Mouse (Mus musculus) CH12.LX (cell line): Measurements from ENCODE around the gene Cirbp. TPM values are rescaled to one million over a fixed set of nuclear protein-coding genes. Genes with fewer than 3 reads are reported as not detected.

Experiments
- DNase-seq: peaks from one replicate; pipeline ENCODE4 v3.0.0-alpha.2; 2013; ENCODE audit errors: extremely low read depth
- H3K27ac ChIP-seq: 2 replicates; pipeline ENCODE4 v1.5.1; 2012; ENCODE audit warnings: low read depth, mild to moderate bottlenecking, control low read depth, moderate library complexity; ENCODE audit not compliant: insufficient read depth
- H3K27me3 ChIP-seq: replicated peaks from 2 replicates; pipeline ENCODE3; 2012; ENCODE audit warnings: inconsistent platforms
- H3K36me3 ChIP-seq, 2 experiments: replicated peaks in 1 of 2; 2 replicates each; pipeline versions ENCODE3 to v1.6.1; 2012; ENCODE audit warnings: inconsistent platforms in 1 of 2, low read length in 1 of 2, mild to moderate bottlenecking in 1 of 2, mixed read lengths in 1 of 2, moderate library complexity in 1 of 2; ENCODE audit not compliant: control insufficient read depth in 1 of 2, insufficient read depth in 1 of 2
- H3K4me1 ChIP-seq, 2 experiments: 2 replicates each; pipeline ENCODE4 v1.6.1; 2012; ENCODE audit warnings: inconsistent platforms in 1 of 2, moderate library complexity in 1 of 2; ENCODE audit not compliant: insufficient read depth in 2 of 2, control insufficient read depth in 1 of 2
- H3K4me2 ChIP-seq: 2 replicates; pipeline ENCODE4 v1.6.1; 2012; ENCODE audit warnings: low read depth, mild to moderate bottlenecking, control low read depth; ENCODE audit not compliant: poor library complexity, insufficient read depth, severe bottlenecking
- H3K4me3 ChIP-seq, 3 experiments: fragments of 150-350 bp in 1 of 3; sonication (generic) in 1 of 3; replicated peaks in 1 of 3; 2 replicates each; pipeline versions ENCODE3 to v1.5.1; 2011 to 2012; ENCODE audit warnings: low read depth in 2 of 3, low read length in 2 of 3, mild to moderate bottlenecking in 2 of 3, moderate library complexity in 2 of 3, control low read depth in 1 of 3, improper control_type of control experiment in 1 of 3, inconsistent platforms in 1 of 3, mixed read lengths in 1 of 3; ENCODE audit not compliant: poor library complexity in 1 of 3
- H3K79me2 ChIP-seq: replicated peaks from 2 replicates; pipeline ENCODE4 v1.6.1; 2012; ENCODE audit warnings: mild to moderate bottlenecking, moderate library complexity; ENCODE audit not compliant: control insufficient read depth, poor library complexity, insufficient read depth, severe bottlenecking; ENCODE audit errors: extremely low read depth
- H3K9ac ChIP-seq: 2 replicates; pipeline ENCODE4 v1.6.1; 2012; ENCODE audit warnings: low read depth, mild to moderate bottlenecking, control low read depth, moderate library complexity; ENCODE audit not compliant: insufficient read depth
- H3K9me3 ChIP-seq: replicated peaks from 2 replicates; pipeline ENCODE3; 2012; ENCODE audit warnings: low read length, inconsistent platforms, mixed read lengths
- BHLHE40 ChIP-seq: IDR thresholded peaks from 2 replicates; pipeline ENCODE4 v1.6.1; 2011; ENCODE audit warnings: mild to moderate bottlenecking, low read depth, low read length, improper control_type of control experiment
- CHD1 ChIP-seq: IDR thresholded peaks from 2 replicates; pipeline ENCODE4 v1.6.1; 2012; ENCODE audit warnings: low read depth, low read length, improper control_type of control experiment, inconsistent platforms
- CHD2 ChIP-seq: IDR thresholded peaks from 2 replicates; pipeline ENCODE4 v1.6.1; 2011; ENCODE audit warnings: low read length, improper control_type of control experiment
- CTCF ChIP-seq, 2 experiments: IDR thresholded peaks in 1 of 2; conservative IDR thresholded peaks in 1 of 2; 2 replicates each; pipeline ENCODE4 v1.5.1; 2011 to 2012; ENCODE audit warnings: low read depth in 2 of 2, low read length in 2 of 2, improper control_type of control experiment in 1 of 2, inconsistent platforms in 1 of 2, mild to moderate bottlenecking in 1 of 2, moderate library complexity in 1 of 2
- E2F4 ChIP-seq: IDR thresholded peaks from 2 replicates; pipeline ENCODE4 v1.6.1; 2011; ENCODE audit warnings: low read depth, low read length, improper control_type of control experiment; ENCODE audit not compliant: insufficient replicate concordance
- ELF1 ChIP-seq: IDR thresholded peaks from 2 replicates; pipeline ENCODE4 v1.6.1; 2014; ENCODE audit warnings: low read depth, mild to moderate bottlenecking, inconsistent platforms, low read length, improper control_type of control experiment
- EP300 ChIP-seq: IDR thresholded peaks from 2 replicates; pipeline ENCODE4 v1.6.1; 2011; ENCODE audit warnings: low read length, improper control_type of control experiment
- ETS1 ChIP-seq: conservative IDR thresholded peaks from 2 replicates; pipeline ENCODE4 v1.6.1; 2012; ENCODE audit warnings: low read depth, mild to moderate bottlenecking, inconsistent platforms, low read length, improper control_type of control experiment, moderate library complexity
- GABPA ChIP-seq: IDR thresholded peaks from 2 replicates; pipeline ENCODE4 v1.6.1; 2012; ENCODE audit warnings: low read depth, low read length, improper control_type of control experiment, inconsistent platforms; ENCODE audit not compliant: insufficient replicate concordance
- HCFC1 ChIP-seq: IDR thresholded peaks from 2 replicates; pipeline ENCODE4 v1.6.1; 2012; ENCODE audit warnings: low read depth, mild to moderate bottlenecking, inconsistent platforms, low read length, improper control_type of control experiment
- IRF4 ChIP-seq: IDR thresholded peaks from 2 replicates; pipeline ENCODE4 v1.6.1; 2014; ENCODE audit warnings: low read depth, mild to moderate bottlenecking, inconsistent platforms, low read length, improper control_type of control experiment
- JUN ChIP-seq: IDR thresholded peaks from 2 replicates; pipeline ENCODE4 v1.6.1; 2011; ENCODE audit warnings: low read depth, mild to moderate bottlenecking, low read length, improper control_type of control experiment, moderate library complexity; ENCODE audit not compliant: insufficient read depth
- JUND ChIP-seq: conservative IDR thresholded peaks from 2 replicates; pipeline ENCODE4 v1.6.1; 2011; ENCODE audit warnings: low read depth, low read length, improper control_type of control experiment
- KAT2A ChIP-seq: IDR thresholded peaks from 2 replicates; pipeline ENCODE4 v1.6.1; 2012; ENCODE audit warnings: low read length, improper control_type of control experiment, inconsistent platforms; ENCODE audit not compliant: insufficient replicate concordance
- MAFK ChIP-seq: IDR thresholded peaks from 2 replicates; pipeline ENCODE4 v1.6.1; 2011; ENCODE audit warnings: low read length, improper control_type of control experiment; ENCODE audit not compliant: insufficient replicate concordance
- MAX ChIP-seq: IDR thresholded peaks from 2 replicates; pipeline ENCODE4 v1.6.1; 2011; ENCODE audit warnings: low read length, improper control_type of control experiment
- MAZ ChIP-seq: IDR thresholded peaks from 2 replicates; pipeline ENCODE4 v1.6.1; 2012; ENCODE audit warnings: low read depth, mild to moderate bottlenecking, inconsistent platforms, low read length, improper control_type of control experiment, moderate library complexity
- MEF2A ChIP-seq: IDR thresholded peaks from 2 replicates; pipeline ENCODE4 v1.6.1; 2014; ENCODE audit warnings: low read depth, mild to moderate bottlenecking, inconsistent platforms, low read length, improper control_type of control experiment, borderline replicate concordance
- MXI1 ChIP-seq: IDR thresholded peaks from 2 replicates; pipeline ENCODE4 v1.6.1; 2011; ENCODE audit warnings: mild to moderate bottlenecking, low read depth, low read length, improper control_type of control experiment
- MYC ChIP-seq: IDR thresholded peaks from 2 replicates; pipeline ENCODE4 v1.6.1; 2011; ENCODE audit warnings: low read depth, mild to moderate bottlenecking, improper control_type of control experiment, low read length
- NELFE ChIP-seq: IDR thresholded peaks from 2 replicates; pipeline ENCODE4 v1.6.1; 2011; ENCODE audit warnings: low read depth, low read length, improper control_type of control experiment
- NRF1 ChIP-seq: IDR thresholded peaks from 2 replicates; pipeline ENCODE4 v1.6.1; 2014; ENCODE audit warnings: low read depth, mild to moderate bottlenecking, inconsistent platforms, low read length, improper control_type of control experiment, moderate library complexity
- PAX5 ChIP-seq: IDR thresholded peaks from 2 replicates; pipeline ENCODE4 v1.6.1; 2012; ENCODE audit warnings: low read length, inconsistent platforms, mixed read lengths
- POLR2A ChIP-seq: IDR thresholded peaks from 2 replicates; pipeline ENCODE4 v1.6.1; 2011; ENCODE audit warnings: low read depth, mild to moderate bottlenecking, improper control_type of control experiment, low read length
- POLR2AphosphoS2 ChIP-seq: IDR thresholded peaks from 2 replicates; pipeline ENCODE4 v1.6.1; 2011; ENCODE audit warnings: low read depth, low read length, improper control_type of control experiment
- RAD21 ChIP-seq: IDR thresholded peaks from 2 replicates; pipeline ENCODE4 v1.6.1; 2011; ENCODE audit warnings: low read depth, mild to moderate bottlenecking, low read length, improper control_type of control experiment, moderate library complexity
- RCOR1 ChIP-seq: conservative IDR thresholded peaks from 2 replicates; pipeline ENCODE4 v1.6.1; 2012; ENCODE audit warnings: low read depth, mild to moderate bottlenecking, inconsistent platforms, low read length, improper control_type of control experiment
- SIN3A ChIP-seq: IDR thresholded peaks from 2 replicates; pipeline ENCODE4 v1.6.1; 2012; ENCODE audit warnings: low read length, improper control_type of control experiment, inconsistent platforms
- SMC3 ChIP-seq: IDR thresholded peaks from 2 replicates; pipeline ENCODE4 v1.6.1; 2011; ENCODE audit warnings: low read depth, low read length, improper control_type of control experiment
- TBP ChIP-seq: conservative IDR thresholded peaks from 2 replicates; pipeline ENCODE4 v1.6.1; 2011; ENCODE audit warnings: low read depth, low read length, improper control_type of control experiment
- TCF12 ChIP-seq: IDR thresholded peaks from 2 replicates; pipeline ENCODE4 v1.6.1; 2014; ENCODE audit warnings: low read depth, mild to moderate bottlenecking, inconsistent platforms, low read length, improper control_type of control experiment
- UBTF ChIP-seq: IDR thresholded peaks from 2 replicates; pipeline ENCODE4 v1.6.1; 2012; ENCODE audit warnings: low read depth, mild to moderate bottlenecking, inconsistent platforms, low read length, improper control_type of control experiment, moderate library complexity
- USF1 ChIP-seq: IDR thresholded peaks from 2 replicates; pipeline ENCODE4 v1.6.1; 2014; ENCODE audit warnings: low read depth, mild to moderate bottlenecking, inconsistent platforms, low read length, improper control_type of control experiment
- USF2 ChIP-seq: conservative IDR thresholded peaks from 2 replicates; pipeline ENCODE4 v1.6.1; 2011; ENCODE audit warnings: low read depth, low read length, improper control_type of control experiment
- ZC3H11A ChIP-seq: IDR thresholded peaks from 2 replicates; pipeline ENCODE4 v1.6.1; 2012; ENCODE audit warnings: low read depth, mild to moderate bottlenecking, inconsistent platforms, low read length, improper control_type of control experiment
- ZKSCAN1 ChIP-seq: IDR thresholded peaks from 2 replicates; pipeline ENCODE4 v1.6.1; 2012; ENCODE audit warnings: low read depth, inconsistent platforms, low read length, improper control_type of control experiment, borderline replicate concordance
- ZMIZ1 ChIP-seq: IDR thresholded peaks from 2 replicates; pipeline ENCODE4 v1.6.1; 2012; ENCODE audit warnings: low read depth, mild to moderate bottlenecking, inconsistent platforms, low read length, improper control_type of control experiment
- ZNF384 ChIP-seq: IDR thresholded peaks from 2 replicates; pipeline ENCODE4 v1.6.1; 2012; ENCODE audit warnings: low read depth, low read length, improper control_type of control experiment, inconsistent platforms
- dilution Hi-C: fragments of 300-500 bp; cut with MboI; formaldehyde crosslinking; loops from 2 replicates; pipeline ENCODE4 v1.14.3; 2020; ENCODE audit warnings: low sequenced_read_pairs; ENCODE audit not compliant: extremely low pct_unique_long_range_greater_than_20kb, extremely low pct_ligation_motif_present
- in situ Hi-C: fragments of 300-500 bp; cut with MboI; formaldehyde crosslinking; loops from 3 replicates; pipeline ENCODE4 v1.14.3; 2019; ENCODE audit warnings: low sequenced_read_pairs, low pct_ligation_motif_present, low pct_unique_long_range_greater_than_20kb, mixed read lengths
- polyA plus RNA-seq: library from polyadenylated mRNA; unstranded; fragments of >175 nt; gene quantifications from 2 replicates; pipeline ENCODE4 v1.2.1, GENCODE M21; 2012; ENCODE audit warnings: low read depth; ENCODE audit not compliant: insufficient read length
- total RNA-seq, 2 experiments: library from RNA; depleted of rRNA; stranded (reverse); fragments of 300-350 nt in 1 of 2; fragments of >200 nt in 1 of 2; gene quantifications; 2 replicates each; pipeline ENCODE4 v1.2.3; 2012 to 2014

The Cirbp gene
- total and polyA plus RNA-seq, 3 experiments, result 27.0 to 40.2 (median 34.4) TPM

DNA sequence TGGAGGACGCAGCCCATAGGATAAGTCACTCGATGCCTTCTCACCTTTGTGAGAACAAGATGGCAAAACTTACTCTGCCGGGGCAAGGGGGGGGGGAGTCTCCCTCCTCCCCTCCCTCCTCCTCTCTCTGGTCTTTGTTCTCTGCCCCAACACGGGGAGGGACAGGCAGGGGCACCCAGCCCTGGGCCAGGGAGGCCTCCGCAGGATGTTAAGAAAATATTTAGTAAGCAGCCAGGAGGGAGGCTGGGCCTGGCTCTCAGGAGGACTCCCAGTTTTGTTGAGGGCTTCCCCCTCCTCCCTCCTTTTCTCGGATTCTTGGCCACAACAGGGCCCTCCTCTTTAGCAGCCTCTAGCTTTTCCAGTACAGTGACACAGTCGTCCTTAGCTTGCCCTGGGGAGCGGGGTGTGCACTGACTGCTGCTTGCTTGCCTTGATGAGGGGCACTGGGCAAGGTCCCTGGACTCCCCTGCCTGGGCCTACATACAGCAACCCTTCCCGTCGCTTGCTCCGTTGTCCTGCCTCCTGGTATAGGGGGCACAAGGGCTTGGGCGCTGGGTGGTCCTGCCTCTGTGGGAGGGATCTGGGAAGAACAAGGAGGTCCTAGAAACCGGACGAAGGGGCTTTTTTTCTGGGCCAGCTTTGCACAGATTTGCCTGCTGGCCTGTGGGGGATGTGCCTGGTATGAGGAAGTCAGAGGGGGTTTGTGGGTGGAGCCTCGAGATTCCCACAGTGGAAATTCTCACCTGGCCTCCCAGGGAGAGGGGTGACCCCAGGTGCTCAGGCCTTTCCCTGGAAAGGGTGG, 13.5 kb upstream of the Cirbp start:
- dilution Hi-C loops (no loop called here), in situ Hi-C loops (no loop called here)
- Histone ChIP-seq H3K27ac (peak overlapping the region; percentile 96), H3K36me3 (peaks cover 40 to 49% of the 10 kb centered on the region in 2 experiments), H3K9me3 (no peaks in the 10 kb centered on the region), H3K79me2 (peaks cover 15% of the 10 kb centered on the region), H3K4me3 (peak overlapping the region; percentile 81 to 84 (median 82)), H3K27me3 (no peaks in the 10 kb centered on the region), H3K4me2 (peak overlapping the region; percentile 67), H3K4me1 (peaks cover 20 to 50% of the 10 kb centered on the region in 2 experiments), H3K9ac (peak overlapping the region; percentile 95)
- DNase-seq, result no peak
- TF ChIP-seq E2F4 (no peak), MAX (no peak), SIN3A (no peak; the same call in 1 of the 2 replicates), IRF4 (no peak), TBP (no peak), ELF1 (peak; percentile 75), NELFE (peak; percentile 7; the same call in 1 of the 2 replicates), ZMIZ1 (no peak), POLR2AphosphoS2 (no peak), UBTF (no peak), ZKSCAN1 (no peak), USF2 (no peak), ETS1 (no peak), SMC3 (no peak), TCF12 (peak; percentile 22; the same call in 1 of the 2 replicates), HCFC1 (peak; percentile 55; the same call in 1 of the 2 replicates), MAZ (peak; percentile 65; the same call in 1 of the 2 replicates), MYC (no peak), JUN (no peak), BHLHE40 (no peak), GABPA (no peak), CHD1 (0 out of 2 replicates have a peak, but pooled peaks have one; percentile 26), POLR2A (no peak), MEF2A (no peak), ZC3H11A (no peak), USF1 (no peak), MAFK (no peak), EP300 (no peak), RAD21 (no peak), CHD2 (0 out of 2 replicates have a peak, but pooled peaks have one; percentile 25), KAT2A (no peak), RCOR1 (no peak), PAX5 (no peak), CTCF (conservative IDR thresholded peaks at IDR 0.05 in 1 of 2, IDR thresholded peaks at IDR 0.05 in 1 of 2; ENCODE audit: low read depth in 2 of 2, low read length in 2 of 2) (no peak), MXI1 (no peak), JUND (no peak), ZNF384 (peak; percentile 57), NRF1 (no peak)
